Mouse (Mus musculus): ENCODE data around the gene Rgs2. TPM values are rescaled to one million over a fixed set of nuclear protein-coding genes. Genes with fewer than 3 reads are reported as not detected.

The Rgs2 gene
- polyA plus RNA-seq, 1 experiment from 2014 or later = 86.1 TPM

DNA sequence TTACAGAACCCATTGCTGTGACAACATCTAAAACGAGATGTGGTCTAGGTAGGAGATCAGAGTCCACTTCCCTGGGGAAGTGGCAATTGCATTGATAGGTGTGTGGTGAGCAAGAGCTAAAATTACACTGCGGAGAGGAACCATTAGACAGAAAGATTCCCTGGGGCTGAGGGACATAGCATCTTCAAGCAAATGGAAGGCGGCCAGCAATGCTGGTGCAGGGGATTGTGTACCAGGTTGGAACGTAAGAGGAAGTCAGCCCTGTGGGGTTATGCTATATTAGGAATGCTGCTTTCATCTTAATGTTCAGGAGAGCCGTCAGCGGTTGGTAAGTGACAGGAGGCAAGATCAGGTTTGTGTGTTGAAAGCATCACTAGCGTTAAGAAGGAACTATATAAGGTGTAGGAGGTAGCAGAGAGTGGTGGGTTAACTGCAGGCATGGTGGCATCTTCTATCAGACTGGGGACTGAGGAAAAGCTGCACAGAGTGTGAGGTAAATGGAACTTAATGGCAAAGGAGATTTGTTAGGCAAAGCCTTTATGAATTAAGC, 4.5 kb downstream of the Rgs2 start:
- ATAC-seq (replicated peaks; ENCODE audit: insufficient number of reproducible peaks, low FRiP score, low TSS enrichment, low read depth) (no peak), DNase-seq (ENCODE audit: low spot score) (no peak)
- Histone ChIP-seq H3K9ac (replicated peaks; ENCODE audit: low read length) (no peak overlapping the region), H3K27ac (replicated peaks; ENCODE audit: low read depth, low read length) (no peak overlapping the region), H3K9me3 (replicated peaks; ENCODE audit: control insufficient read depth, low read length) (no peaks in the 10 kb centered on the region), H3K27me3 (ENCODE audit: control insufficient read depth, insufficient read depth, low read length) (no peaks in the 10 kb centered on the region), H3K36me3 (replicated peaks; ENCODE audit: control insufficient read depth, insufficient read depth, low read depth, low read length) (no peaks in the 10 kb centered on the region), H3K4me3 (ENCODE audit: low read depth, low read length) (no peak overlapping the region), H3K4me1 (ENCODE audit: control insufficient read depth, insufficient read depth, low read length) (no peaks in the 10 kb centered on the region; the same call in 1 of the 2 replicates), H3K4me2 (ENCODE audit: low read depth, low read length) (no peak overlapping the region)
- WGBS = 67% methylated on average over 7 of the region's 7 CpGs

DNA sequence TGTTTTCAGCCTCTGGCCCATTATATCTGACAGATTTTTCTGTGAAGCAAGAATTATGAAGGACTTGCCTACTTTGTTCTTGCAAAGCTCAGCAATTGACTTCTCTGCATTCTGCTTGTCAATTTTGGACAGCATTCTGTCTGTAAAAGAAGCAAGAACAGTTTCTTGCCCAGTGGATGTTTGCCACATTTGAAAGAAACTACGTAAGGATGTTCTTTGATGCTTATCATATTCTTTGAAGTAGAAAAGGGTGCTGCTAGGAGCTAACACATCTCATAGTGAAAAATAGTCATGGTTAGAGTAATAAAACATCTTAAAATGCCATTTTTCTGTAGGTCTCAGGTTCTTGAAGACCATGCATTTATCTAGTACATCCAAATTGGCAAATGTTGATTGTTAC, 10.9 kb downstream of the Rgs2 start:
- no peak for DNase-seq (ENCODE audit: low spot score)
- Histone ChIP-seq H3K9ac (replicated peaks; ENCODE audit: low read length) (no peak overlapping the region), H3K9me3 (replicated peaks; ENCODE audit: control insufficient read depth, low read length) (no peaks in the 10 kb centered on the region), H3K4me2 (ENCODE audit: low read depth, low read length) (no peak overlapping the region), H3K36me3 (replicated peaks; ENCODE audit: control insufficient read depth, insufficient read depth, low read depth, low read length) (no peaks in the 10 kb centered on the region), H3K4me1 (ENCODE audit: control insufficient read depth, insufficient read depth, low read length) (no peaks in the 10 kb centered on the region), H3K27ac (replicated peaks; ENCODE audit: low read depth, low read length) (no peak overlapping the region), H3K27me3 (ENCODE audit: control insufficient read depth, insufficient read depth, low read length) (no peaks in the 10 kb centered on the region), H3K4me3 (ENCODE audit: low read depth, low read length) (no peak overlapping the region)
- ATAC-seq (replicated peaks; ENCODE audit: insufficient number of reproducible peaks, low FRiP score, low TSS enrichment, low read depth) = no peak
- WGBS = 78% methylated on average over 1 of the region's 1 CpGs

DNA sequence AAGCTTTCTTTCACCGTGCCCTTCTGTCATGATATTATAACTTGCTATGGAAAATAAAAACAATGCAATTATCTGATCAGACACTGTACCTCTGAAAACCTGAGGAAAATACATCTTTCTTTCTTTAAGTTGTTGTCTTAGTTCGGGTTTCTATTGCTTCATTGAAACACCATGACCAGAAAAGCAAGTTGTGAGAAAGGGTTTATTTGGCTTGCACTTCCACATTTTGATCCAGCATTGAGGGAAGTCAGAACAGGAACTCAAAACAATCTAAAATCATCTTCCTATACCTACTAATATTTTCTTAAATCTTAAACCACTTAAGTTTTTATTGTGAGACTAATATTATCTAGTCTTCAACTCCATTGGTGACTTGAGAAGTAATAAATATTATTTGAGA, 11.4 kb downstream of the Rgs2 start:
- Histone ChIP-seq H3K4me3 (ENCODE audit: low read depth, low read length) (no peak overlapping the region), H3K36me3 (replicated peaks; ENCODE audit: control insufficient read depth, insufficient read depth, low read depth, low read length) (no peaks in the 10 kb centered on the region), H3K27me3 (ENCODE audit: control insufficient read depth, insufficient read depth, low read length) (no peaks in the 10 kb centered on the region), H3K4me1 (ENCODE audit: control insufficient read depth, insufficient read depth, low read length) (no peaks in the 10 kb centered on the region), H3K27ac (replicated peaks; ENCODE audit: low read depth, low read length) (no peak overlapping the region), H3K9ac (replicated peaks; ENCODE audit: low read length) (no peak overlapping the region), H3K9me3 (replicated peaks; ENCODE audit: control insufficient read depth, low read length) (no peaks in the 10 kb centered on the region), H3K4me2 (ENCODE audit: low read depth, low read length) (no peak overlapping the region)
- WGBS = 77% methylated on average over 2 of the region's 2 CpGs
- DNase-seq (ENCODE audit: low spot score) (no peak), ATAC-seq (replicated peaks; ENCODE audit: insufficient number of reproducible peaks, low FRiP score, low TSS enrichment, low read depth) (no peak)

DNA sequence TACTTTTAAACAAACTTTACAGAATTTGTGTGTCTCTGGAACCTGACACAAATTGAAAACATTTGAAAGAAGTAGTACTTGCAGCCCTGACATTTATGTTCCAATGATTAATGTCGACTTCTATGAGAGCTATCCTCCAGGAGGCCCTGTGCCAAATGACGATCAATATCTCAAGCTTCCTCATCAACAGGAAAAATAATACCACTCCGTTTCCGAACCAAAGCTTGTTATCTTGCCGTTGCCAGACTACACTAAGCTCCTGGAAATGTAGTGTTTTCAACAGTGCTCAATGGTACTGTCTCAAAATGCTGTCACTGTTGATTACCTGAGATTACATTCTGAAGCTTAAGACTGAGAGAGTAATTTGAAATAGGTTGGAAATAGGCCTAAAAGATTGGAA, 13.7 kb downstream of the Rgs2 start:
- ATAC-seq (replicated peaks; ENCODE audit: insufficient number of reproducible peaks, low FRiP score, low TSS enrichment, low read depth) (no peak), DNase-seq (ENCODE audit: low spot score) (no peak)
- Histone ChIP-seq H3K9me3 (replicated peaks; ENCODE audit: control insufficient read depth, low read length) (no peaks in the 10 kb centered on the region), H3K4me3 (ENCODE audit: low read depth, low read length) (no peak overlapping the region), H3K27ac (replicated peaks; ENCODE audit: low read depth, low read length) (no peak overlapping the region), H3K9ac (replicated peaks; ENCODE audit: low read length) (no peak overlapping the region), H3K27me3 (ENCODE audit: control insufficient read depth, insufficient read depth, low read length) (no peaks in the 10 kb centered on the region), H3K36me3 (replicated peaks; ENCODE audit: control insufficient read depth, insufficient read depth, low read depth, low read length) (no peaks in the 10 kb centered on the region), H3K4me2 (ENCODE audit: low read depth, low read length) (no peak overlapping the region), H3K4me1 (ENCODE audit: control insufficient read depth, insufficient read depth, low read length) (no peaks in the 10 kb centered on the region)
- 41% methylated on average over 5 of the region's 5 CpGs for WGBS

DNA sequence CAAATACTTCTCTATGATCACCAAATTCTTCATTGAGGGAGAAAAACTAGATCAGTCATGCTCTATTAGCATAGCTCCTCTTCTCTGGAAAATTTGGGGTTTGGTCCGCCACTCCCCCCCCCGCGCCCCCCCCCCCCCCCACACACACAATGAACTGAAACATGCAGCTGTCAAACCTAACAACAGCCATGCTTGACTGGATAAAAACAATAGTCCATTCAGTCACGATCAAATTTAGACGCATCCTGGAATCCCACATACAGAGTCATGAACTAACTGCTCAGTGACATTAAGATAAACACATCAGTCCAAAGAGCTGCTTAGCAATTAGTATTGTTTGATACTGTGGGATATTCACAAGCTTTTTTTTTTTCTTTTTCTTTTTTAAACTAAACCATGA, 14.2 kb downstream of the Rgs2 start:
- 38% methylated on average over 5 of the region's 5 CpGs for WGBS
- DNase-seq (ENCODE audit: low spot score) (no peak), ATAC-seq (replicated peaks; ENCODE audit: insufficient number of reproducible peaks, low FRiP score, low TSS enrichment, low read depth) (no peak)
- H3K9ac ChIP-seq (replicated peaks; ENCODE audit: low read length) = no peak overlapping the region
- no peak overlapping the region for H3K4me3 ChIP-seq (ENCODE audit: low read depth, low read length)
- no peaks in the 10 kb centered on the region for H3K9me3 ChIP-seq (replicated peaks; ENCODE audit: control insufficient read depth, low read length)
- no peaks in the 10 kb centered on the region for H3K27me3 ChIP-seq (ENCODE audit: control insufficient read depth, insufficient read depth, low read length)
- H3K36me3 ChIP-seq (replicated peaks; ENCODE audit: control insufficient read depth, insufficient read depth, low read depth, low read length) = no peaks in the 10 kb centered on the region
- H3K4me2 ChIP-seq (ENCODE audit: low read depth, low read length) = no peak overlapping the region
- H3K27ac ChIP-seq (replicated peaks; ENCODE audit: low read depth, low read length) = no peak overlapping the region
- H3K4me1 ChIP-seq (ENCODE audit: control insufficient read depth, insufficient read depth, low read length) = no peaks in the 10 kb centered on the region

DNA sequence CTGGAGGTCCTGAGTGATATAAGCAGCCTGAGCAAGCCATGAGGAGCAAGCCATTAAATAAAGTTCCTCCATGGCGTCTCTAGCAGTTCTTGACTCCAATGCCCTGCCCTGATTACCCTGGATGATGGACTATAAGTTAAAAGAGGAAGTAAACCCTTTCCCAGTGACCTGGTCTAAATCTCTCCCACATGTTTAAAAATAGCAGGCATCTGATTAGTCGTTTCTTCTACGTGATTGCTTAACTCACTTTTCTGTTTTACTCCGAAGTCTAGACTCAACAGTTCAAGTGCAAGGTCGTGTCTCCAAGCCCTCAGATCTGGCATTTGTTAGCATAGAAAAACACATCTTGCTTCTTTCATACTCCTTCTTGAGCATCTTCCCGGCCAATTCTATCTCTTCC, 15.2 kb downstream of the Rgs2 start:
- no peaks in the 10 kb centered on the region for H3K9me3 ChIP-seq (replicated peaks; ENCODE audit: control insufficient read depth, low read length)
- H3K4me2 ChIP-seq (ENCODE audit: low read depth, low read length) = no peak overlapping the region
- H3K4me1 ChIP-seq (ENCODE audit: control insufficient read depth, insufficient read depth, low read length) = no peaks in the 10 kb centered on the region
- WGBS = 33% methylated on average over 6 of the region's 6 CpGs
- no peaks in the 10 kb centered on the region for H3K27me3 ChIP-seq (ENCODE audit: control insufficient read depth, insufficient read depth, low read length)
- H3K27ac ChIP-seq (replicated peaks; ENCODE audit: low read depth, low read length) = no peak overlapping the region
- no peak for ATAC-seq (replicated peaks; ENCODE audit: insufficient number of reproducible peaks, low FRiP score, low TSS enrichment, low read depth)
- no peaks in the 10 kb centered on the region for H3K36me3 ChIP-seq (replicated peaks; ENCODE audit: control insufficient read depth, insufficient read depth, low read depth, low read length)
- DNase-seq (ENCODE audit: low spot score) = no peak
- no peak overlapping the region for H3K4me3 ChIP-seq (ENCODE audit: low read depth, low read length)
- no peak overlapping the region for H3K9ac ChIP-seq (replicated peaks; ENCODE audit: low read length)

DNA sequence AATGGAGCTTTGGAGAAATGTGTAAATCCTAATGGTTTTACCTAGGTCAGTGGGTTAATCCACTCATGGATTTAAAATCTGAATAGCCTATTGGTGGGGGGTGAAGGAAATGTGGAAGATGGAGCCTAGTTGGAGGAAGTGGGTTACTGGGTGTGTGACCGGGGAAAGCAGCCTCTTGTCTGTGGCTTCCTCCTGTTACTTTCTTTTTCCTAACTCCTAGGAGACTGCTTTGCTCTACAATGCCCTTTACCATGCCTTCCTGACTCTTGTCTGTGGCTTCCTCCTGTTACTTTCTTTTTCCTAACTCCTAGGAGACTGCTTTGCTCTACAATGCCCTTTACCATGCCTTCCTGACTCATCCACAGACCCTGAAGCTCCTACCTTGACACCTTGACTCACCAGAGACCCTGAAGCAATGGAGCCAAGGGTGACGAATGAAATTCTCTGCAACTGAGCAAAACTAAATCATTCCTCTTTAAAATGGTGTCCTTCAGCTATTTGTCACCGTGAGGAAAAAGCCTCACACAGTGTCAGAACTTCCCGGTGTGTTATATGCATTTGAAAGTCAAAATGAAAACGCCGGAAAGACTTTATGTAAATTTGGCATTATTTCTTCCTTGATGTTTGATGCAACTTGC, 18.9 kb downstream of the Rgs2 start:
- 85% methylated on average over 6 of the region's 6 CpGs for WGBS
- no peak overlapping the region for H3K27ac ChIP-seq (replicated peaks; ENCODE audit: low read depth, low read length)
- no peak overlapping the region for H3K4me2 ChIP-seq (ENCODE audit: low read depth, low read length)
- H3K4me1 ChIP-seq (ENCODE audit: control insufficient read depth, insufficient read depth, low read length) = no peaks in the 10 kb centered on the region
- no peaks in the 10 kb centered on the region for H3K9me3 ChIP-seq (replicated peaks; ENCODE audit: control insufficient read depth, low read length)
- H3K36me3 ChIP-seq (replicated peaks; ENCODE audit: control insufficient read depth, insufficient read depth, low read depth, low read length) = no peaks in the 10 kb centered on the region
- no peak for DNase-seq (ENCODE audit: low spot score)
- no peak overlapping the region for H3K9ac ChIP-seq (replicated peaks; ENCODE audit: low read length)
- no peaks in the 10 kb centered on the region for H3K27me3 ChIP-seq (ENCODE audit: control insufficient read depth, insufficient read depth, low read length)
- H3K4me3 ChIP-seq (ENCODE audit: low read depth, low read length) = no peak overlapping the region
- ATAC-seq (replicated peaks; ENCODE audit: insufficient number of reproducible peaks, low FRiP score, low TSS enrichment, low read depth) = no peak

DNA sequence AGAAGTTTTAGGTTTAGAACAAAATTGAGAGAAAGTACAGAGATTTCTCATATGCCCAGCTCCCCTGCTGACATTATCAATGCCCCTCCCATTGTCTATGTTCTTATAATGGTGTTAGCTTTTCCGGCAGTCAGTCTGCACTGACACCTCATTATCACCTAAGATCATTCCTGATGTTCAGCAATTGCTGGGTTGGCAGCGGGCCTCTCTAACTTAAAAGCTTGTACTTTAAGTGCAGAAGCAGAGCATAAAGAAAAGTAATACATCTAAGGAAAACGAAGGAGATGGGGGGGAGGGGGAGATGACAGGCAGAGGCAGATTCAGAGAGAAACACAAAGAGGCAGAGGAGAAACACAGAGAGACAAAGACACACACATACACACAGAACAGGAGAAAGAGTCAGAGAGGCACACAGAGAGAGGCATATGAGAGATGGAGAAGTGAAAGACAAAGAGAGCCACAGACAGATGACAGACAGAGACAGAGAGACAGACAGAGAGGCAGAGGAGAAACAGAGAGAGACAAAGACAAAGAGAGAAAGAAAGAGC, 21.1 kb downstream of the Rgs2 start:
- WGBS = 56% methylated on average over 3 of the region's 3 CpGs
- no peaks in the 10 kb centered on the region for H3K4me1 ChIP-seq (ENCODE audit: control insufficient read depth, insufficient read depth, low read length)
- H3K9me3 ChIP-seq (replicated peaks; ENCODE audit: control insufficient read depth, low read length) = no peaks in the 10 kb centered on the region
- ATAC-seq (replicated peaks; ENCODE audit: insufficient number of reproducible peaks, low FRiP score, low TSS enrichment, low read depth) (no peak), DNase-seq (ENCODE audit: low spot score) (no peak)
- H3K9ac ChIP-seq (replicated peaks; ENCODE audit: low read length) = no peak overlapping the region
- H3K36me3 ChIP-seq (replicated peaks; ENCODE audit: control insufficient read depth, insufficient read depth, low read depth, low read length) = no peaks in the 10 kb centered on the region
- H3K4me2 ChIP-seq (ENCODE audit: low read depth, low read length) = no peak overlapping the region
- no peak overlapping the region for H3K4me3 ChIP-seq (ENCODE audit: low read depth, low read length)
- H3K27ac ChIP-seq (replicated peaks; ENCODE audit: low read depth, low read length) = no peak overlapping the region
- H3K27me3 ChIP-seq (ENCODE audit: control insufficient read depth, insufficient read depth, low read length) = no peaks in the 10 kb centered on the region
